Mouse (Mus musculus) olfactory bulb, adult 2 months (tissue): ENCODE data around the gene Tex11.

ENCODE experiments used
- CTCF ChIP-seq: fragments of 200-500 bp; IDR thresholded peaks from 2 replicates; pipeline ENCODE4 v1.5.1; 2012; ENCODE audit warnings: low read depth, mild to moderate bottlenecking, low read length, moderate library complexity; ENCODE audit not compliant: insufficient read depth
- POLR2A ChIP-seq: fragments of 200-500 bp; IDR thresholded peaks from 2 replicates; pipeline ENCODE4 v1.6.1; 2012; ENCODE audit warnings: mild to moderate bottlenecking, low read depth, low read length, moderate library complexity; ENCODE audit not compliant: insufficient read depth

GRCm38 (mm10) chrX:100796741-100797090 is 262.8 kb downstream of the Tex11 start:
- TF ChIP-seq CTCF (no peak), POLR2A (no peak)
